Mouse (Mus musculus): ENCODE data around the gene Decr2.
"Not testable (repeated sequence)": the region's sequence is repeated elsewhere in the genome, so short reads cannot be mapped to it uniquely, and the experiment has no call there.

Gene Decr2

DNA sequence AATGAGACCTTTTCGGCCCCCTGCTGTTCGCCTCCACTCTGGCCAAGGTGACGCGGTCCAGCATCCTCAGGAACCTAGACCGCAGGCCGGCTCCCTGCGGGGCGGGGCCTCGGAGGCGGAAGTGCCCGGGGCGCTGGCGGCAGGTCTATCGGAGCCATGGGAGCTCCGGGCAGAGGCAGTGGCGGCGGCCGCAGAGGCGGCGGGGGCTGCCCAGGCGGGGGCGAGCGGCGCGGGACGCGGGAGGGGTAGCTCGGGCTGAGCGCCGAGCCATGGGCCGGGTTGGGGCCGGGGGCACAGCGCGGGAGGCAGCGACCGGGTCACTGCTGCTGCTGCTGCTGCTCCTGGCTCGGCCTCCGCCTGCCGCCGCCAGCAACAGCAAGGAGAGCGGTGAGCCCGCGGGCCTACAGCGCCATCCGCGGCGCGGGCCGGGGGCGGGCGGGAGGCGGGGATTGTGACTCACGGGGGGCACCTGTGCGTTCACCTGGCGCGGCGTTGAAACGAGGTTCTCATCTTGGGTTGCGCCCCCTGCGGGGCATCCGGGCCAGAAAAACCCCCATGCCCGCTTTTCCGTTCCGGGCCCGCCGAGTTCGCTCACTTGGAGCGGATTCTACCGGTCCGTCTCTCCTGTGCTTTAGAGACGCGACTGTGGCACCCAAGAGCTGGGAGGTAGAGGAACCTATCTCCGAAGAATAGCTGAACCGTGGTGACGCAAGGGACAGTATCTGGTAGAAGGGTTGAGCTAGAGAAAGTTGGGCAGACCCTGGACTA lies 23.2 kb upstream of the Decr2 start, which contains the start of gene Tmem8:
TSS of gene Tmem8 (plus strand) at position 119 of the 768 bp plus-strand sequence.
- in situ Hi-C loops (cut with MboI, MseI) = no loop called here

DNA sequence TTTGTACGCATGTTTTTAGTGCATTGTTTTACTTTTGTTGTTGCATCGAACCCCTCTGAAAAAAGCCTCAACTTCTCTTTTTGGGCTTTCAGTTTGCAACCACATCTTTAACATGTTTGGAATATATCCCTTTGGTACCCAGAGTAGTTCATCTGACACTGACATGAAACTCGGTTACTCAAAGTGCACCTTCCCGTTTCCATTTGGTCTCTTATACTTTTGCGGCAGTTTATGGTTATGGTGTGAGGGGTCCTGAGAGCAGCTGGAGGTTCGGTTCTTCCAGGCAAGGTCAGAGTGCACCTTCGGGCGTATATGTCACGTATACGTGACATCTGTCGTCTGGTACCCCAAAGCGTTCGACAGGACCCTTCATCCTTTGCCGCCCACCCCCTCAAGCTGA lies 22.6 kb upstream of the Decr2 start:
- in situ Hi-C loops (cut with MboI, MseI) = no loop called here

DNA sequence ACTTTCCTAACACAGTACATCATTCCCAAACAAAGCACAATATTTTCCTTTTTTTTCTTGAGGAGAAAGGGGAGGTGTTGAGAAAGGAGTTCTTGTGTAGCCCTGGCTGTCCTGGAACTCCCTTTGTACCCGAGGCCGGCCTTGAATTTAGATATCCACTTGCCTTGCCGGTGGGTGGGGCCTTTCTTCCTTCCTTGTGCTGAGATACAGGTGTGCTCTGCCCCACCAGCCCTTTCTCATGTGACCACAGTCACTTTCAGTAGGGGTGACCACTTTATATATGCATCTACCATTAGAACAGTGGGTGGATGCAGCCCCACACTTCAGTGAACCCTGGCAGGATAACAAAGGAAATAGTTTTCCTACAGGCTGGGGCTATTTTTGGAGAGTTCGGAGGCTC lies 21.6 kb upstream of the Decr2 start:
- in situ Hi-C loops (cut with MboI, MseI) = no loop called here

DNA sequence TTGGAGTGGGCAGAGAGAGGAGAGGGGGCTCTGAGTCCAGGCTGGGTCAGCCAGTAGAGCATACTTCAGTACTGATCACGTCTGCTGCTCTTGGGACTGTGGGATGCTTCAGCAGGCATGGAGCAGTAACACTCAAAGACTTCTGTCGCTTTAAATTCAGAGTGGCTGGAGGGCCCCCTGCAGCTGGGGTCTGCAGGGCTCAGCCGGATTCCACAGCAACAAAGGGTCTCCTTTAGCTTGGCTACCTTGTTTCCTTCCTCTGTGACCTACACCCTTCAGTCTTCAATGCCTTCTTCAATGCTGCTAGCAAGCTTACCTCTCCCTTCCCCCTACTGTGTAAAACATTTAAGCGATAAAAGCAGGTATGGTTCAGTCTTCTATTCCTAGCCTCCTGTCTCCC lies 20.9 kb upstream of the Decr2 start:
- in situ Hi-C loops (cut with MboI, MseI) = no loop called here

DNA sequence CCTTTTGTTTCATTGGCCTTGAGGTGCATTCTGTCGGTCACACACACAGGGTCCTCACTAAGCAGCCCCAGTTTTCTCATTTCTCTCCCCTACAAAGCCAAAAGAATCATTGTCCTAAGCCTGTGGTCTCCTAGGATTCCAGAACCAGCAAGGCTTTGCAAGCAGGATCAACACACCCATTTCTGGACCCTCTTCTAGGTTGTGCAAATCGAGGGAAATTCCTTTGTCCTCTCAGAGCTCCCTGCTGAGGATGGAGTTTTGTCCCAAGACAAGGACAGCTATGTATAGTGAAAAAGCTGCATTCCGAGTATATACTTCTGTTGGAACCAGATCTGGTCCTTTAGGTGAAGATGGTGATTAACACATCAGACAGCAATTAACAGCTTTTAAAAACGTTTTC lies 20.0 kb upstream of the Decr2 start:
- in situ Hi-C loops (cut with MboI, MseI) = no loop called here

DNA sequence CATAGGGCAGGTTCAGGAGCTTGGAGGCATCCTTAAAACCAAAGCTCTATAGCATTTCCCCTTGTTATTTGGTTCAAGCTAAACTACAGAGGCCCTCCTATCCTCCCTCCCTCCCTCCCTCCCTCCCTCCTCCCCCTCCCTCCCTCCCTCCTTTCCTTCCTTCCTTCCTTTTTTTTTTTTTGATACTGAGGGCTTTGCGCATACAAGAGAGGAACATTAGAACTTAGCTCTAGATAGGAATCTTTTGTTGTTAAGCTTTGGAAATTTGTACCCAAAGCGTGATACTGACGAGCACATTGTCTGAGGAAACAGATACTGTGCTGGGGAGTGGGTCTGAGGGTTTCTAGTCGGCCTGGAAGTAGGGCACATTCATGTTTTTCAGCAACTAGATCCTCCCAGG lies 15.5 kb upstream of the Decr2 start:
- in situ Hi-C loops (cut with MboI, MseI) = no loop called here

DNA sequence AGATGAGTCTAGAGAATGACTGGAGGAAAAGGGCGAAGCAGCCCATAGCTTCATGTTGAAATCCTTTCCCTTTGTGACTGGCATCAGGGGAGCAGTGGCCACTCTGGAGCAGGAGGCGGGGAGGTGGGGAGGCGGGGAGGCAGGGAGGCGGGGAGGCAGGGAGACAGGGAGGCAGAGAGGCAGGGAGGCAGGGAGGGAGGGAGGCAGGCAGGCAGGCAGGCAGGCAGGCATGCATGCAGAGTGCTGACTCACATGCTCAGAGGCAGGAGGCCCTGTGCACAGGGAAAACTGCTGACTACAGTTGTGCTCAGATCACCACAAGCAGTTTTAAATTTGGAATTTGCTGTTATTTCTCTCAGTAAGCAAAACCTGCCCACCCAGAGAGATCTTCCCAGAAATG lies 11.3 kb upstream of the Decr2 start:
- in situ Hi-C loops (cut with MboI, MseI) = no loop called here

DNA sequence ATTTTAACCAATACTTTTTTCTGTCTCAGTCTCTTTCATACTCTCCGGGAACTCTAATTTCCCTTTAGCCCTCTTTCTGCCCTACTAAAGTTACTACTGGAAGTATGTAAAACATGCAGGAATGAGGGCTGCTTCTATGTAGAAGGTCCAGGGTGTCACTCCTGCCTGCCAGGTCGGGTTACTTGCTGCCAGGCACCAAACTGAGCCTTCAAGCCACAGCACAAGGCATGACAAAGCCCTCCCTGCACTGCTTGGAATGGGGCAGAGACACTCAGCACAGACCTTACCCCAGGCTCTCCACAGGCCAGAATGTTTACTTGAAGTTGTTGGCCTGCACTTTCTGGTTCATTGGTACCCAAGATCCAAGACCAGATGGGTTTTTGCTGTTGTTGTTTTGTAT lies 10.0 kb upstream of the Decr2 start:
- in situ Hi-C loops (cut with MboI, MseI) = no loop called here

DNA sequence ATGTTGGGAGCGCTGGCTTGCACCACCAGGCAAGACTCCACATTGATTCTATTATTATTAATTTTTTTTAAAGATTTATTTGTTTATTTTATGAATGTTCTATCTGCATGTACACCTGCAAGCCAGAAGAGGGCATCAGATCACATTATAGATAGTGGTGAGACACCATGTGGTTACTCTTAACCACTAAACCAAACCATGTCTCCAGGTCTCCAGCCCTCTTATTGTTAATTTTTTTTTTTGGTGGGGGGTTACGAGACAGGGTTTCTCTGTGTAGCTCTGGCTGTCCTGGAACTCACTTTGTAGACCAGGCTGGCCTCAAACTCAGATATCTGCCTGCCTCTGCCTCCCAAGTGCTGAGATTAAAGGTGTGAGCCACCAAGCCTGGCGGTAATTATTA lies 9.2 kb upstream of the Decr2 start:
- in situ Hi-C loops (cut with MboI, MseI) = not testable (repeated sequence)

DNA sequence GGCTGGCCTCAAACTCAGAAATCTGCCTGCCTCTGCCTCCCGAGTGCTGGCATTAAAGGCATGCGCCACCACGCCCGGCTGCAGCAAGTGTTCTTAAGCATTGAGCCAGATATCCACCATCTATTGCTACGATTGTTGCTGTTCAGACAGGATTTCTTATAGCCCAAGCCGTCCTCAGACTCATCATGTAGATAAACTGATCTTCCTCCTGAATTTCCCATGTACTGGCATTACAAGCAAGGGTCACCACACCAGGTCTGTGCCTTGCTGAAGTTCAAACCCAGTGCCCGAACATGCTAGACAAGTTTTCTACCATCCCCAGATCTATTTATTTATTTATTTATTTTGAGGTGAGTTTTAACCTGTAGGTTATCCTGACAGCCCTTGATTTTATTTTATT lies 8.3 kb upstream of the Decr2 start:
- in situ Hi-C loops (cut with MboI, MseI) = no loop called here

DNA sequence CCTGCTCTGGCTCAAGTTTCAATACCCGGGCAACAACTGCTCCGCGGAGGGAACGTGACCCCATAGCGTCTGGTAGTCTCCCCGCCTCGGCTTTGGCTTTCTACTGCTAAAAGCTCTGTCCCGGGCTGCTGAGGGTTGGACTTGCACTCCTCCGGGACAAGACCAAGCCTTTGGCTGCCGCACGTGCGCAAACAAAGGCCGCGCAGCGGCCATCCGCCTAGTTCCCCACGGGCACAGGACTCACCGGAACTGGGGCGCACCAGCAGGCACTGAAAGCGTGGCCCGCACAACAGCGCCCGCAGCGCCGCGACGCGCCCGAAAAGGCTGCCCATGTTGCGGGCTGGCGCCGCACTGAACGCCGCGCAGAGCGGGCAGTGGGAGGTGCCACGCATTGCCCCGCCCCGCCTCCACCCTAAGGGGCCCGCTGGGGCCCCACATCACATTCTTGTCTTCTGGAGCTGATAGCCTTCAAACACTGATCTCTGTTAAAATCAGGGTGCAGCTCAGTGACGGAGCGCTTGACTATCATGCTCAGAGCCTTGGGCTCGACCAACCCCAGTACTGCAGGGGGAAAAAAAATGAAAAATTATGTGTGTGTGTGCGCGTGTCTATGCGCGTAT lies 5.1 kb upstream of the Decr2 start, which contains the start of gene Nme4:
TSS of gene Nme4 (minus strand) at position 482 of the 620 bp plus-strand sequence.
- in situ Hi-C loops (cut with MboI, MseI) = no loop called here

DNA sequence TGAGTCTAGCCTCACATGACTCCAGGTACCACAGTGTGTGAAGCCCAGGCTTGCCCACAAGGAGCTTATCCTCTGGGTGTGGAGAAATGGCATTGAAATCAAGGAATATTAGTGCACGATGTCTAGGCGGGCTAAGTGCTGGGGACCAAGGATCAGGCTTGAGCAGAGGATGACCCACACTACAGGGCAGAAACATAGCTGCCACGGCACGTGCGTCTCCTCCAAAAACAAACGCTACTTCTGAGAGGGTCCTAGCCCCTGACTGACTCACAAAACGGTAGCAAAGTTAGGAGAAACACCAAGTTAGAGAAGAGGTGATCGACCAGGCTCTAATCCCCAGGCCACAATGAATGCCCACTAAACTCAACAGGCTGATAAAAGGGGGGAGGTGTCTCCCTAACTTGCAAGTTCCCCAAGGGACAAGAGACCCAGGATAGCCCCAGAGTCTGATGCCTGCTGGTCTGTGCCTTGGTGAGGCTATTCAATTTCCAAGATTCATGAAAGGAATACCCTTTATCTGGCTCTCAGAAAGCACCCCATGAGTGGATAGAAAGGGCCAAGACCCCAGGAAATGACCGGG lies 4.5 kb upstream of the Decr2 start:
- in situ Hi-C loops (cut with MboI, MseI) = no loop called here

DNA sequence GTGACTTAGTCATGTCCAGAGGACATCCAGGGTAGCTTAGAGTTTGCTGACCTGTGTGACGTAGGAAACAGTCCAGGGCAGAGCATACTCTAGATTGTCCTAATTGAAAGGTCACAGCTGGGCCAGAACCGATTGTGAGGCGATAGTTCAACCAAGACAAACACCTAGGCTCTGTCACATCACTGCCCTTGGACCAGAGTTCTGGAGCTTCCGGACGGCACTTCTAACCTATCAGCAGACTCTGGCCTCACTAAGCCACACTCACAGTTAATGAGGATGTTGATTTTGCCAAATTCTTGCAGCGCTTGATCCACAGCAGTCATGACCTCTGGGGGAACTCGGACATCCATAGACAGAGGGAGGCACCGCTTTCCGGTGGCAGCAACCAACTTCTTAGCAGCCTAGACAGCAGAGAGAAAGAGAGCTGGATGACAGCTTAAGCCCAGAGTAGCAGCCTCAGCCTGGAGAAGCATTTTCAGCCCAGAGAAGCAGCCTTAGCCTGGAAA lies 3.0 kb downstream of the Decr2 start:
- in situ Hi-C loops (cut with MboI, MseI) = no loop called here

DNA sequence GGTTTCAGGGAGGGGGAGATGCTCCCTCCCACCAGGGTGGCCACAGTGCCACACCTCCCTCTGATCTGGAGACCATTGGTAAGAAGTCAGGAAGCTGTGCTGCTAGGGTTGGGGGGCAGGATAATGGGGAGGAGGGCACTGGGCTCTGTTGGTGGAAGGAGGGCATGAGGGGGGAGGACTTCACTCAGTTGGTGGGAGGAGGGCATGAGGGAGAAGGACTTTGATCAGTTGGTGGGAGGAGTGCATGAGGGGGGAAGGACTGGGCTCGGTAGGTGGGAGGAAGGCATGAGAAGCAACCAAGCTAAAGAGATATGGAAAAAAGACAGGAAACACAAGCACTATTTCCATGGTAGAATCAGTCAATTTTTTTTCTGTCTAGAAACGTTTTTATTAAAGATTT lies 9.3 kb downstream of the Decr2 start:
- in situ Hi-C loops (cut with MboI, MseI) = no loop called here

DNA sequence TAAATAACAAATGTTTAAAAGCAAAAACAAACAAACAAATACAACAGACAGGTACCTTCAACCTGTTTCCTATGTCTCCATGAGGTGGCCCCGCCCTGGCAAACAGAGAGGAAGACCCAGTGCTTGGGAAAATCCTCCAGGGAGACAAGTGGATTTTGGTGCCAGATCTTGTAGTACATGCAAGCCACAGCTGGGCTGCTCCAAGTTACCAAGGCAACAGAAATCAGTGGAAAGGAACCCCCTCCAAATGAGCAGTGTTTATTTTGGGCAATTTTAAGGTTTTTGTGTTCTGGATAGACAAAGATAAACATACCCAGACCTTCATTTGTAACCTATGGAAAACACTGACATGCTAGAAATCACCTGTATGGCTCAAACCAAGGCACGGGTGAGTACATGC lies 11.3 kb downstream of the Decr2 start:
- in situ Hi-C loops (cut with MboI, MseI) = no loop called here

DNA sequence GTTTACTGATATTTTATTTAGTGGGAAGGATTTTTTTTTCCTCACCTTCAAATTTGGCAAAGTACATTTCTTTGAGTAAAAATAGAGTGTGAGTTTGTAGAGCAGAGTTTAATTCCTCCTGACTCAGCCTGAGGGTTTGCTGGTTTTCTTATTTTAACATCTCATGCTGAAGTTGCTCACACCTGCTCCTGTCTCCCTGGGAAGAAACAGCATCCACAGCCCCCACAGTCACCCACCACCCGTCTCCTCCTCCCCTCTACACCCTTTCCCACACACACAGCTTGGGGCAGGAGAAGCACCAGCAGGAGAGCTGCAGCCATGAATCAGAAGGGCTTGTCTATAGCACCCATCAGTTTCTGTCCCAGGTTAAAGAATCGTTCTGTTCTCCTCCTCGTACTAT lies 14.9 kb downstream of the Decr2 start:
- in situ Hi-C loops (cut with MboI, MseI) = no loop called here

DNA sequence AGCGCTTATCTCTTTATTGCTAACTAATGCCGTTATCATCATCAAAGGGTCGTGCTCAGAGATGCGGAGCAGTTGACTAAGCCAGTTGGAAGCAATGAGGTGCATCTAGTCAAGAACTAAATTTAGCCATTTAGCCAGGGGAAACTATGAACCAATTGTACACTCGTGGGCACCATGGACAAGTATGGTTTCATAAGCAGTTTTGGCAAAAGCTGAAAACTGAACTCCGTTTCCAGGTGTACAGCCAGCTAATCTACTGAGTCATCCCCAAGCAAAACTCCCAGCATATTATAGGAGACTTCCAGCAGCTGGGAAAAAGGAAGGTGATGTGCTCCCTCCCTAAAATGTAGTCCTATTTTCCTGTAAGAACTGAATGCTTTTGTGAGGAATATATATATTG lies 20.0 kb downstream of the Decr2 start:
- in situ Hi-C loops (cut with MboI, MseI) = no loop called here

DNA sequence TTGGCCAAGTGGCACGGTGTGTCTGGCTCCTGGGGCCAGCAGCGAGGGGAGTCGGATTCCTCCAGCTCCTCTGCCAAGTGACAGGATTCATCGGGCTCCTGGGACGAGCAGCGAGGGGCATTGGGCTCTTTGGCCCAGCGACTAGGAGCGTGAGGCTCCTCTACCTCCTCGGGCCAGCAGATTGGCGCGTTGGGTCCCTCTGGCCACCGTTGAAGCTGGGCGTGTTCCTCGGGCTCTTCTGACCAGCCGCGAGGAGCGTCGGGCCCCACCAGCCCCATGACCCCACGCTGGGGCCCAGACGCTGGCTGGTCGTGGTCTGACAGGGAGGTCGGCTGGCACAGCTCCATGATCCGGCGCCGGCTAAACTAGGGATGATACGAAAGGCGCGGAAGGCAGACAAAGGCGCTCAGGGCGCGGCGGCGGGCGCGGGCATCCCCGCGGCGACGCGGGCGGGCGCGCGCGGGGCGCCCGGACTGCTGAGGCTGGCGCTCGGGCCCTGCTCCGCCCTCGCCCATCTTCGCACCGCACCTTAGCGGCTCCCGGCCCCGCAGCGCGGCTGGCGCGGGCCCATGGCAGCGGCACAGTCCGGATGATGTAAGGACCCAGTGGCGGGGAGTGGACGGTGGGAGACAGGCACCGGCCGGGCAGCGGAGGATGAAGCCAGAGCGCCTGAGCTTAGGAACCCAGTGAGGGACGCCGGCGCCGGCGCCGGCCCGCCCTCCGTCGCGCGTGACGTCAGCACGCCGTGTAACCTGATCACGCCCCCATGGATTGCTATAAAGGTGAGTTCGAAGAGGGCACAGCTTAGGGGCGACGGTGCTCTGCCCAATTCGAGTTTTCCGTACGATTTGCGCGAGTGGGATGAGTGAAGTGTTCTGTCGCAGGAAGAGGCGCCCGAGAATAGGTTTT lies 21.1 kb downstream of the Decr2 start, which contains the start of gene Rab11fip3:
TSS of gene Rab11fip3 (minus strand) at position 725 of the 909 bp plus-strand sequence.
- in situ Hi-C loops (cut with MboI, MseI) = no loop called here

DNA sequence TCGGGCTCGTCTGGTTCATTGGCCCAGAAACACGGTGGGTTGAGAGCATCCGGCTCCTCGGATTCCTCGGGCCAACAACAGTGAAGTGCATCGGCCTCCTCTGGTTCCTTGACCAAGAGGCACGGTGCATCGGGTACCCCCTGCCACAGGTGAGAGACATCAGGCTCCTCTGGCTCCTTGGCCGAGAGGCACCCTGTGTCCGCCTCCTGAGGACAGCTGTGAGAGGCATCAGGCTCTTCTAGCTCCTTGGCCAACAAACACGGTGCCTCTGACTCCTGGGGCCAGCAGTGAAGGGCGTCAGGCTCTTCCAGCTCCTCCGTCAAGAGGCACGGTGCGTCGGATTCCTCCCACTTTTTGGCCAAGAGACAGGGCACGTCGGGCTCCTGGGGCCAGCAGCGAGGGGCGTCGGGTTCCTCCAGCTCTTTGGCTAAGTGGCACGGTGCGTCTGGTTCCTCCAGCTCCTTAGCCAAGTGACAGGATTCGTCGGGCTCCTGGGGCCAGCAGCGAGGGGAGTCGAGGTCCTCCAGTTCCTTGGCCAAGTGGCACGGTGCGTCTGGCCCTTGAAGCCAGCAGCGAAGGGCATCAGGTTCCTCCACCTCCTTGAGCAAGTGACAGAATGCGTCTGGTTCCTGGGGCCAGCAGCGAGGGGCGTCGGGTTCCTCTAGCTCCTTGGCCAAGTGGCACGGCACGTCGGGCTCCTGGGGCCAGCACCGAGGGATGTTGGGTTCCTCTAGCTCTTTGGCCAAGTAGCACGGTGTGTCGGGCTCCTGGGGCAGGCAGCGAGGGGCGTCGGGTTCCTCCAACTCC lies 21.9 kb downstream of the Decr2 start:
- in situ Hi-C loops (cut with MboI, MseI) = no loop called here

DNA sequence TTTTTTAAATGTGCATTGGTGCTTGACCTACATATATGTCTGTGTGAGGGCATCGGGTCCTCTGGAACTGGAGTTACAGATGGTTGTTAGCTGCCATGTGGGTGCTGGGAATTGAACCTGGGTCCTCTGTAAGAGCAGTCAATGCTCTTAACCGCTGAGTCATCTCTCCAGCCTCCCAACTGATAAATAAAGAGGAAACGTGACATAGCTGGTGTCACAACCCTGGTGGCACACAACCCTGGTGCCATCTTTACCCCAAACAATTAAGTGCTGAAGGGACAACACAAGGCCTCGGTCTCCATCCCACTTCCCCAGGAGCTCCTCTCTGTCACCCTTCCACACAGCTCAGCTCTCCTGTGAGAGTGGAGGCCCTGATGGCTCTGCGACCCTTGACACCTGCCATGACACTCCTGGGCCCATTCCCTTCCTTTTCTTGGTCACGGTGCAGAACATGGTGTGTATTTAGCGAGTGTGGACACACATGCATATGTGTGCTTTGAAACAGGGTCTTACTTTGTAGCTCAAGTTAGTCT lies 23.6 kb downstream of the Decr2 start:
- in situ Hi-C loops (cut with MboI, MseI) = no loop called here

DNA sequence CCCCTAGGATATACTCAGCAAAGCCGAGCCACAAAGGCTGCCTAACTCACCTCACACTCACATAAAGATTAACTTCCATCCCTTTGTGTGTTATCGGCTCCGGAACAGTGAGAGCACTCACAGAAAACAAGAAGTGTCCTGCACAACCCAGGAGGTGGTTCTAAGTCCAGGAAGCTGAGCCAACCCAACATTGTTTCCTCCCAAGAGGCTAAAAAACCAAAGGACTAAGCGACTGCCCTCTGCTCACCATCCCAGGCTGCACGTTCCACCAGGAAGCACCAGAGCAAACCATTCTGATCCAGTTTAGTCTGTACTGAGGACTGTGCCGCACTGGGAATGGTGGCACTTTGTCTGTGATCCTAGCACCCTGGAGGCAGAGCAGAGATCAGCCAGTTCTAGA lies 25.2 kb downstream of the Decr2 start:
- in situ Hi-C loops (cut with MboI, MseI) = no loop called here

Data from T-helper 17 cell (primary cell).